8 mouse cellular contexts compared by ENCODE assay signal in the genomic region with DNA sequence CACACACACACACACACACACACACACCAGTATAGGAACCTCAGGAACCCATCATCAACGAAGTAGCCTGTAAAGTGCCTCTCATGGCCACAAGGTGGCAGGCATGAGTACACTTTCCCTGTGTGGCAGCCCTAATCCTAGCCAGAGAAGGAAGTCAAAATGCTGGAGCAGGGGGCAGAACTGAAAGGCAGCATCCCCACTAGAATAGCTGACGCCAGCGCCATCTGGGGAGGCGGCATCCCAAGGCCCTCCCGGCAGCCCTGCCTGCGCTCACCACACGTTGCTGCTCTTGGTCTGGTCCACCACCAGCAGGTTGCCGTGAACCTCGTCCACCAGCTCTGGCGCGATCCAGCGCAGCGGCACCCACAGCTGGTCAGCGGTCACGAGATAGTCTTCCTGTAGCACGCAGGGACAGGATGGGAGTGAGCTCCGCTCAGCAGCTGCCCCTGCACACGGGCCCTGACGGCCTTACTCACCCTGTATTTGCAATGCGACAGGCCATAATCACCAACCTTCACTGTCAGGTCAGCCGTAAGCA. TPM values are rescaled to one million over a fixed set of nuclear protein-coding genes. Genes with fewer than 3 reads are reported as not detected.
DNase-seq lines count a peak whose midpoint lies in the region; ATAC-seq lines count a peak whose summit lies in the region.

No protein-coding gene starts in this region.

- H3K27me3 ChIP-seq in hindbrain, embryonic 12.5 days = peaks cover 26% of the 10 kb centered on the region

- 17% methylated on average over 21 of the region's 21 CpGs for WGBS in hindbrain, embryonic 12.5 days

- peaks cover 28% of the 10 kb centered on the region for H3K4me1 ChIP-seq in hindbrain, embryonic 12.5 days

- H3K4me3 ChIP-seq in hindbrain, embryonic 12.5 days = peak overlapping the region; percentile 22

- H3K4me2 ChIP-seq in hindbrain, embryonic 12.5 days (replicated peaks) = peak overlapping the region; percentile 51

- peaks cover 3% of the 10 kb centered on the region; the same call in 1 of the 2 replicates for H3K36me3 ChIP-seq in hindbrain, embryonic 12.5 days

- peak overlapping the region; percentile 23; the same call in 1 of the 2 replicates for H3K27ac ChIP-seq in hindbrain, embryonic 12.5 days

- peak; percentile 47 for ATAC-seq in hindbrain, embryonic 12.5 days (ENCODE audit: low FRiP score)

- peak overlapping the region; percentile 40; the same call in 1 of the 2 replicates for H3K9ac ChIP-seq in hindbrain, embryonic 12.5 days

- DNase-seq in R1 (ENCODE audit: low read depth, low spot score) = peak; percentile 94
- peak; percentile 91 for DNase-seq in cerebellum, adult 9-10 months
- peak; percentile 79 to 93 for DNase-seq in frontal cortex, adult 2 months (ENCODE audit: extremely low spot score in 1 of 2, low spot score in 1 of 2)
- DNase-seq in layer of hippocampus, postnatal 14 days (ENCODE audit: low spot score in 2 of 2) = peak; percentile 86 to 90
- peak; percentile 88 for DNase-seq in lung, postnatal 10 days
- peak; percentile 93 for DNase-seq in retina, postnatal 1 day
- DNase-seq in urinary bladder, postnatal 25 days (ENCODE audit: low spot score) = peak; percentile 76

- H3K9me3 ChIP-seq in hindbrain, embryonic 12.5 days (replicated peaks) = no peaks in the 10 kb centered on the region

RNA-seq across cellular contexts. Expression of gene Aatk, which starts 33.7 kb away (rescaled TPM):
- polyA plus RNA-seq in frontal cortex, adult 2 months (2012; rRNA removed) = 182 and 188 TPM in 2 replicates
- 12.6 and 13.5 TPM in 2 replicates for polyA plus RNA-seq in hindbrain, embryonic 12.5 days (2016; fragmentation: Nextera tagmentation; extraction: Ambion mirVana)
- total RNA-seq in layer of hippocampus, postnatal 14 days (2021) = 100 to 1,000 TPM; 193 to 202 TPM

Comparison
In these comparisons a context has a peak if more than half of its experiments do, and no peak if none do; other contexts are left out.
1. Peak in every context shown above with its lines: DNase-seq, ATAC-seq, H3K4me3 ChIP-seq and H3K27ac ChIP-seq.
2. RNA of gene Aatk, which starts 33.7 kb away (polyA plus RNA-seq): 182 to 188 TPM in frontal cortex, adult 2 months; 12.6 to 13.5 TPM in hindbrain, embryonic 12.5 days; every median in the first group is over 10 times any median in the second.